Mouse (Mus musculus) brain, adult 10 weeks (tissue): ENCODE results near the gene Hacd4. TPM values are rescaled to one million over a fixed set of nuclear protein-coding genes. Genes with fewer than 3 reads are reported as not detected.

Experiments
- polyA plus RNA-seq: library from polyadenylated mRNA; stranded (reverse); fragments of 350-450 nt; fragmentation: Illumina TruSeq; extraction: RNeasy Lipid Tissue Mini Kit (QIAGEN cat#74804); gene quantifications from one replicate; pipeline ENCODE4 v1.2.3, GENCODE M21; 2015; ENCODE audit warnings: low read depth, low replicate concordance

Gene Hacd4
- polyA plus RNA-seq, result 1.7 TPM

DNA sequence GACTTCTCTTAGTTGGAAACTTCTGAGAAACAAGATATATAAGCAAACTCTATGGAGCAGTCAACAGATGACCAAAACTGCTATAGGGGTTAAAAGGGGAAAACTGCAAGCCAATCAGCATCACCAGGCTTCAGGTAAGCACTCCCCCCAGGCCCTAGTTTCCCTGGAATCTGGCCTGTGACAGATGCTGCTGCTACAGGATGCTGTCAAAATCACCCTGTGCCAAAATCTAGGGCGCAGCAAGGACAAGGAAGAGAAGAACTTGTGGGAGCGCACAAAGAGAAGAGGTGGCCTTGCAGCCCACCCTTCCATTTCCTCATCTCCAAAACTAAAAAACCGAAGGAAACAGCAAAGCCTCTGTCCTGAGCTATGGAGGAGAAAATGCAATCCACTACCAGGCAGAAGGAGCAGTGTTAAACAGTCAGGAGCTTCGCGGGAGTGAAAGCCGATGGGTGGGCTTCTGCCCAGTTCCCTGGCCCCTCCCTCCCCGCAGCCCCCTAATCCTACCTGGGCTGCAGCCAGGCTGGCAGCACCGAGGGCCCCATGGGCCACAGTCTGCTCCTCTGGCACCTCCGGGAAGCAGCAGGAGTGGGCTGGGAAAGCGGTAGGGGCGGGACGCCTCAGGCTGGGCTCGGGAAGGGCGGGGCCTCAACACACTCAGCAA, at the start of gene Hacd4:
Hacd4 (minus strand) TSS at position 603 of the 664 bp plus-strand sequence.

Other genes starting within 250 kb of the Hacd4 start
- gene Ifnb1, start 83.8 kb upstream of the Hacd4 start, polyA plus RNA-seq, result not detected
- not detected for gene Ifna15, start 119.3 kb upstream of the Hacd4 start, polyA plus RNA-seq
- gene Ifna14, start 132.9 kb upstream of the Hacd4 start, polyA plus RNA-seq, result not detected
- gene Ifna9, start 153.5 kb upstream of the Hacd4 start, polyA plus RNA-seq, result not detected
- not detected for gene Ifna12, start 164.4 kb upstream of the Hacd4 start, polyA plus RNA-seq
- gene C87499, start 195.5 kb upstream of the Hacd4 start, polyA plus RNA-seq, result not detected
- not detected for gene Ifna13, start 205.5 kb upstream of the Hacd4 start, polyA plus RNA-seq
- gene Ifna16, start 238.0 kb upstream of the Hacd4 start, polyA plus RNA-seq, result not detected
- not detected for gene Ifna2, start 245.0 kb upstream of the Hacd4 start, polyA plus RNA-seq